Mouse (Mus musculus): ENCODE results near the gene Ak6. TPM values are rescaled to one million over a fixed set of nuclear protein-coding genes. Genes with fewer than 3 reads are reported as not detected.
A peak's percentile ranks its signal among the peaks of the same experiment; 100 is the strongest.

Gene Ak6
- polyA plus RNA-seq, 1 experiment from 2014 or later = 215 TPM

- Histone ChIP-seq H3K4me2 (peak overlapping the region; percentile 76), H3K4me1 (replicated peaks) (0 out of 2 replicates have a peak, but pooled peaks cover 5% of the 10 kb centered on the region), H3K9me3 (replicated peaks) (no peaks in the 10 kb centered on the region), H3K9ac (peak overlapping the region; percentile 62; the same call in 1 of the 2 replicates), H3K27me3 (no peaks in the 10 kb centered on the region), H3K36me3 (peaks cover 11% of the 10 kb centered on the region; the same call in 1 of the 2 replicates), H3K27ac (peak overlapping the region; percentile 48; the same call in 1 of the 2 replicates), H3K4me3 (peak overlapping the region; percentile 66)
- ATAC-seq (replicated peaks; ENCODE audit: insufficient number of reproducible peaks, insufficient read depth, low FRiP score, low read depth) = no peak
- WGBS = 51% methylated on average over 9 of the region's 9 CpGs
Measured at GRCm38 (mm10) chr13:100670181-100670741, 19.5 kb downstream of the Ak6 start.

- no peak overlapping the region for H3K4me2 ChIP-seq
- H3K27me3 ChIP-seq = no peaks in the 10 kb centered on the region
- no peak overlapping the region for H3K4me3 ChIP-seq
- no peaks in the 10 kb centered on the region for H3K9me3 ChIP-seq (replicated peaks)
- H3K36me3 ChIP-seq = no peaks in the 10 kb centered on the region
- WGBS = 81% methylated on average over 15 of the region's 15 CpGs
- H3K4me1 ChIP-seq (replicated peaks) = no peaks in the 10 kb centered on the region
- ATAC-seq (replicated peaks; ENCODE audit: insufficient number of reproducible peaks, insufficient read depth, low FRiP score, low read depth) = no peak
- no peak overlapping the region for H3K27ac ChIP-seq
- no peak overlapping the region for H3K9ac ChIP-seq
Measured at GRCm38 (mm10) chr13:100675936-100676635, 25.3 kb downstream of the Ak6 start.

- no peaks in the 10 kb centered on the region for H3K9me3 ChIP-seq (replicated peaks)
- H3K4me3 ChIP-seq = no peak overlapping the region
- no peak overlapping the region for H3K4me2 ChIP-seq
- H3K27ac ChIP-seq = no peak overlapping the region
- no peaks in the 10 kb centered on the region for H3K4me1 ChIP-seq (replicated peaks)
- H3K9ac ChIP-seq = no peak overlapping the region
- no peak for ATAC-seq (replicated peaks; ENCODE audit: insufficient number of reproducible peaks, insufficient read depth, low FRiP score, low read depth)
- no peaks in the 10 kb centered on the region for H3K27me3 ChIP-seq
- 84% methylated on average over 8 of the region's 8 CpGs for WGBS
- no peaks in the 10 kb centered on the region for H3K36me3 ChIP-seq
Measured at GRCm38 (mm10) chr13:100681615-100682014, 30.8 kb downstream of the Ak6 start.

GRCm38 (mm10) chr13:100682837-100683236 lies 32.1 kb downstream of the Ak6 start:
- 82% methylated on average over 2 of the region's 2 CpGs for WGBS
- Histone ChIP-seq H3K27ac (no peak overlapping the region), H3K4me1 (replicated peaks) (no peaks in the 10 kb centered on the region), H3K4me2 (no peak overlapping the region), H3K9me3 (replicated peaks) (no peaks in the 10 kb centered on the region), H3K27me3 (no peaks in the 10 kb centered on the region), H3K9ac (no peak overlapping the region), H3K36me3 (no peaks in the 10 kb centered on the region), H3K4me3 (no peak overlapping the region)
- no peak for ATAC-seq (replicated peaks; ENCODE audit: insufficient number of reproducible peaks, insufficient read depth, low FRiP score, low read depth)

GRCm38 (mm10) chr13:100684355-100684754 lies 33.6 kb downstream of the Ak6 start:
- H3K4me2 ChIP-seq = no peak overlapping the region
- ATAC-seq (replicated peaks; ENCODE audit: insufficient number of reproducible peaks, insufficient read depth, low FRiP score, low read depth) = no peak
- 68% methylated on average over 2 of the region's 2 CpGs for WGBS
- H3K36me3 ChIP-seq = no peaks in the 10 kb centered on the region
- no peaks in the 10 kb centered on the region for H3K4me1 ChIP-seq (replicated peaks)
- no peak overlapping the region for H3K27ac ChIP-seq
- no peak overlapping the region for H3K9ac ChIP-seq
- no peaks in the 10 kb centered on the region for H3K9me3 ChIP-seq (replicated peaks)
- H3K27me3 ChIP-seq = no peaks in the 10 kb centered on the region
- H3K4me3 ChIP-seq = no peak overlapping the region

- no peak overlapping the region for H3K9ac ChIP-seq
Measured at GRCm38 (mm10) chr13:100687513-100687912, 36.7 kb downstream of the Ak6 start.

GRCm38 (mm10) chr13:100697541-100697940 lies 46.8 kb downstream of the Ak6 start:
- H3K27ac ChIP-seq = no peak overlapping the region
- H3K9me3 ChIP-seq (replicated peaks) = no peaks in the 10 kb centered on the region
- H3K4me3 ChIP-seq = no peak overlapping the region
- no peak for ATAC-seq (replicated peaks; ENCODE audit: insufficient number of reproducible peaks, insufficient read depth, low FRiP score, low read depth)
- peaks cover 63% of the 10 kb centered on the region for H3K36me3 ChIP-seq
- H3K4me1 ChIP-seq (replicated peaks) = no peaks in the 10 kb centered on the region
- H3K4me2 ChIP-seq = no peak overlapping the region
- no peak overlapping the region for H3K9ac ChIP-seq
- H3K27me3 ChIP-seq = no peaks in the 10 kb centered on the region
- WGBS = 85% methylated on average over 3 of the region's 3 CpGs

More at GRCm38 (mm10) chr13:100687513-100687912, 36.7 kb downstream of the Ak6 start:
- WGBS = 66% methylated on average over 7 of the region's 7 CpGs
- Histone ChIP-seq H3K9me3 (replicated peaks) (no peaks in the 10 kb centered on the region), H3K27me3 (no peaks in the 10 kb centered on the region), H3K4me2 (no peak overlapping the region), H3K27ac (no peak overlapping the region), H3K4me3 (no peak overlapping the region), H3K4me1 (replicated peaks) (no peaks in the 10 kb centered on the region), H3K36me3 (no peaks in the 10 kb centered on the region)
- no peak for ATAC-seq (replicated peaks; ENCODE audit: insufficient number of reproducible peaks, insufficient read depth, low FRiP score, low read depth)

- H3K9ac ChIP-seq = no peak overlapping the region
- H3K4me3 ChIP-seq = no peak overlapping the region
- no peaks in the 10 kb centered on the region for H3K27me3 ChIP-seq
- ATAC-seq (replicated peaks; ENCODE audit: insufficient number of reproducible peaks, insufficient read depth, low FRiP score, low read depth) = no peak
- no peak overlapping the region for H3K4me2 ChIP-seq
- no peak overlapping the region for H3K27ac ChIP-seq
- H3K9me3 ChIP-seq (replicated peaks) = no peaks in the 10 kb centered on the region
- peaks cover 76% of the 10 kb centered on the region for H3K36me3 ChIP-seq
- 90% methylated on average over 10 of the region's 10 CpGs for WGBS
- no peaks in the 10 kb centered on the region for H3K4me1 ChIP-seq (replicated peaks)
Measured at GRCm38 (mm10) chr13:100698866-100699265, 48.1 kb downstream of the Ak6 start.

- H3K4me2 ChIP-seq = no peak overlapping the region
- no peak overlapping the region for H3K4me3 ChIP-seq
- ATAC-seq (replicated peaks; ENCODE audit: insufficient number of reproducible peaks, insufficient read depth, low FRiP score, low read depth) = no peak
- H3K36me3 ChIP-seq = peaks cover 94% of the 10 kb centered on the region
- no peak overlapping the region for H3K9ac ChIP-seq
- no peaks in the 10 kb centered on the region for H3K27me3 ChIP-seq
- H3K9me3 ChIP-seq (replicated peaks) = no peaks in the 10 kb centered on the region
- no peaks in the 10 kb centered on the region for H3K4me1 ChIP-seq (replicated peaks)
- no peak overlapping the region for H3K27ac ChIP-seq
- WGBS = 95% methylated on average over 2 of the region's 2 CpGs
Measured at GRCm38 (mm10) chr13:100703468-100703867, 52.7 kb downstream of the Ak6 start.

- Histone ChIP-seq H3K4me2 (no peak overlapping the region), H3K27ac (no peak overlapping the region), H3K27me3 (no peaks in the 10 kb centered on the region), H3K9ac (no peak overlapping the region), H3K4me3 (no peak overlapping the region), H3K9me3 (replicated peaks) (no peaks in the 10 kb centered on the region), H3K36me3 (peaks cover 92% of the 10 kb centered on the region), H3K4me1 (replicated peaks) (no peaks in the 10 kb centered on the region)
- 94% methylated on average over 7 of the region's 7 CpGs for WGBS
- ATAC-seq (replicated peaks; ENCODE audit: insufficient number of reproducible peaks, insufficient read depth, low FRiP score, low read depth) = no peak
Measured at GRCm38 (mm10) chr13:100706206-100706605, 55.4 kb downstream of the Ak6 start.

- Histone ChIP-seq H3K27ac (no peak overlapping the region), H3K9me3 (replicated peaks) (no peaks in the 10 kb centered on the region), H3K4me3 (no peak overlapping the region), H3K9ac (no peak overlapping the region), H3K36me3 (peaks cover 82% of the 10 kb centered on the region), H3K4me2 (no peak overlapping the region), H3K4me1 (replicated peaks) (no peaks in the 10 kb centered on the region), H3K27me3 (no peaks in the 10 kb centered on the region)
- ATAC-seq (replicated peaks; ENCODE audit: insufficient number of reproducible peaks, insufficient read depth, low FRiP score, low read depth) = no peak
- WGBS = 80% methylated on average over 6 of the region's 6 CpGs
Measured at GRCm38 (mm10) chr13:100715467-100715866, 64.7 kb downstream of the Ak6 start.

All from heart, embryonic 15.5 days (tissue).